Mouse (Mus musculus): Measurements from ENCODE around the gene Muc15.

Muc15 gene

DNA sequence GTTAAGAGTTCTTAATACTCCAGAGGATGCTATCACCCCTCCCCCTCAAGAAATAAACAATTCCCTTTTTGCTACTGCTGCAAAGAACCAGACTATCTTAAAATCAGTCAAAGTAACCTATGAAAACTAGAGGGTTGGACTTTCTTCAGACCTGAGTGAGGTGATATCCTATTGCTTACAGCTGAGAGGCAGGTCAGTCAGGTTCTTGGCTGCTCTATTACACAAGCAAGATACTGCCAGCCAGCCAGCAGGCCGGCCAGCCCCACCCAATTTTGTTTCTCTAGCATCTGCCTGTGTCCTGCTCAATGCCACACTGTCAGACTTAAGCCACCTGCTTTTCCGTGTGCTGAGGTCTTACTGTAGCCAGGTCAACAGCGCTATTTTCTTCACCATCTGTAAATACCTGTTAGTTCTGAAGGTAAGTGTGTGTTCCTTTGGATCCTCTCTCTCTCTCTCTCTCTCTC lies at the start of gene Muc15:
Gene Muc15 (plus strand): TSS at position 51 of the 464 bp plus-strand sequence.
- no peak for DNase-seq (ENCODE audit: low read depth, low spot score)

DNA sequence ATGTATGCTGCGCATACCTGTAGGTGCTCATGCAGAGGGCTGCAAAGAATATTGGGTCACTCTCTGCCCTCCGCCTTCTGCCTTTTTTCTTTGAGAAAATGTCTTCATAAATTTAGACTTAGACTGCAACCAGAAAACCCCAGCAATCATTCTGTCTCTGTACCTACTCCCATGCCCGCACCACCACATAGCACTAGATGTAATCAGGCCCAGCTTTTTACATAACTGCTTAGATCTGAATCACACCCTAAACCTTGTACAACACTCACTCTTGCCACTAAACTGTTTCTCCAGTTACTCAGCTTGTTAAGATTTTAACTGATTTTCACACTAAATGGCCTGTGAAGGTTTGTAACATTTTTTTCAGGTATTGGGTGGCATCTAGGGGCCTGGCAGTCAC lies 11.7 kb upstream of the Muc15 start:
- DNase-seq (ENCODE audit: low read depth, low spot score), result no peak

DNA sequence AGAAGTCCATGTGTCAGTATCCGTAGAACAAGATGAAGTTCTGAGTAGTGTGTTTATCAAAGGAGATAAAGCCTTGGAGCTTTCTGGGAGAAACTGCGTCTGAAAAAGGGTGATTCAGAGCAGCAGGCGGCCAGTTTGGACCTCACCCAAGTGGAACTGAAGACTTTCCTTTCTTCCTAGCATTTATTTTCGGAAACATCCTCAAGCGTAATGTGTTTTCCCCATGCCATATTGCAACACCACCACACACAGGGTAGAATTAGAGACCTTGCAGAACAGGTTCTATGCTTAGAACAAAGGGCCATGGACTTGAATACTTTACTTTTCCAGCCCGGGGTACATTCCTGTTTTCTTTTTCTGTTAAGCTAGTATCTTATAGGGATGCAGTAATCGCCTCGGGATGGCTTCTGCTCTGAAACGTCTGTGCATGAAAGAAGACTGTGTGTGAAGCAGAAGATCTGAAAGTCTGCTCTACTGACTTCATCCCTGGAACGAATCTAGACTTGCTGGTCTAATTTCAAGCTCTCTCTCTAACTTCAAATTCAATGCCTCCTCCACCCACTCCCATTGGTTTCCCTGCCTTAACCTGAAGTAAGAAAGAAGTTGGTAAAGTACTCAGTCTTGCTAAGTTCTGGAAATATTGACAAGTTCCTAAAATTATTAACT lies 11.0 kb upstream of the Muc15 start:
- DNase-seq (ENCODE audit: low read depth, low spot score), result no peak

DNA sequence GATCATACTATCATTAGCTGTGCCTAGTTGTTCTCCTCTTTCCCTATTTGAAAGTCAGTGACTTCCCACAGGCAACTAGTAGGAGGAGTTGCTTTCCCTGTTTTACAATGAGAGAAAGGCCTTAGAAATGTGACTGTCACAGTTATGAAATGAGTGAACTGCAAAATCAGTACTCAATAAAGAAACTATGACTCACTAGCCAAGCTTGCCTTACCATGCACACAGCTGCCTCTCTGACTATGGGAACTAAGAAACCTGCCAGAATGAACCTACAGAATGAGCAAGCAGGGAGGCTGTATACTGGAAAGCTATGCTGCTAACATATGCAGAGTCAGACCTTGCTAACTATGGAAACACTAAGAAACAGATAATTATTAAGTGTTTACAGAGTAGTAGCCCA lies 2.1 kb upstream of the Muc15 start:
- DNase-seq (ENCODE audit: low read depth, low spot score), result no peak

DNA sequence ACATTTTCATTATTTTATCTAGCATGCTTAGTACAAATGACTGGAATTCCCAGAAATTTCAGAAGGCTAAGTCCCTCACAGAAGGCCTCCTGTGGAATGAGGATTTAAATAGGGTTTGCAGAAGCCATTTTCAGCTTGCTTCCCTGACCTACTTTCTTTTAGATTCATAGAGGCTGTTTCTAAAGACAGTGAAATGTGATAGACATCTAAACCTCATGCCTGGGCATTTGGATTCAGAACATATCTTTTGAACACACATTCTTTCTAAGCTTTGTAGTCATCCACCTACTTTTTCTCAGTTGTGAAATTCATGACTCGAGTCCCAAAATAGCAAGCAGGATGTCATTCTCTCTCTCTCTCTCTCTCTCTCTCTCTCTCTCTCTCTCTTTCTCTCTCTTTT lies 1.1 kb downstream of the Muc15 start:
- DNase-seq (ENCODE audit: low read depth, low spot score), result no peak

DNA sequence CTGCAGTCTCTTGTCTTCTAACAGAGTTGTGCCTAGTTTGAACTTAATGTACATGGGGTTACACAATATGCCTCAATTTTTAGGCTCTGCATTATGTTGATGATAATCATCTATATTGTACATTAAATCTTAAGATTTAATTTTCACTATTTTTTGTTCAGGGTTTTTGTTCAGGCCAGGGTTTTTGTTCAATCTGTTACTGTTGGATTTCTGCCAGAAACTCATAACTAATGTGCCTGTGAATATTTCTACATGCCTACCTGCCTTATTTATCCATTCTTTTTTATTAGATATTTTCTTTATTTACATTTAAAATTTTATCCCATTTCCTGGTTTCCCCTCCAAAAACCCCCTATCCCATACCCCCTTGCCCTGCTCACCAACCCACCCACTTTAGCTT lies 5.0 kb downstream of the Muc15 start:
- no peak for DNase-seq (ENCODE audit: low read depth, low spot score)

DNA sequence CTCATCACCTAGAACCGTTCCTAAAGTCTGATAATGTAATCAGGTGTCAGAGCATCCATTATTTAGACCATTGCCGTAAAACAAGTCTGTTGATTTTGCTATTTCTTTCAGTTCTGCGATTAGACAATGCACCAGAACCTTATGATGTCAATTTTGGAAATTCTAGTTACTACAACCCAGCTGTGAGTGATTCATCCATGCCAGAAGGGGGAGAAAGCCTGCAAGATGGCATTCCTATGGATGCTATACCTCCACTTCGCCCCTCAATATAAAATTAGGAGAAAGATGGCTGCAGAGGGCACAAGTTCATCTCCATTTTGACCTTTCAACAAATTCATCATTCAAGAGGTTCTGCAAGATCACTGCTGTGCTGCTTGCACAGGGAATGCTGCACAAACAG lies 16.1 kb downstream of the Muc15 start:
- no peak for DNase-seq (ENCODE audit: low read depth, low spot score)

DNA sequence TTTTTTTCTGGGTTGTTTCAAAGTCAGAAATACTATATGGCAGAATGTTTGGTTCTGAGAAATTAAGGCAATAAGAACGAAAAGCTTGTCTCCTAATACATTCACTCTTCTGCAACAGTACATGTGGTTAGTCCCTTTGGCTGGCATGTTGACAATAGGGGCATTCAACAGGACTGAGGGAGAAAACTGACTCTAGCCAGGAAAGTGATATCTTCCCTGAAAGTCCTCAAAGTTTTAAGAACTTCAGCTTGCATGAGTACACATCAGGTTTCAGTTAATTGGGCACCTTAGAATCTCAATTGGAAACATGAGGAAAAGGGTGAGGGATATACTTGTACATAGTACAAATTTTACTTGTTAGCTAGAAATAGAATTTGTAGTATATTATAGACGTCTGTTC lies 16.8 kb downstream of the Muc15 start:
- DNase-seq (ENCODE audit: low read depth, low spot score), result no peak

DNA sequence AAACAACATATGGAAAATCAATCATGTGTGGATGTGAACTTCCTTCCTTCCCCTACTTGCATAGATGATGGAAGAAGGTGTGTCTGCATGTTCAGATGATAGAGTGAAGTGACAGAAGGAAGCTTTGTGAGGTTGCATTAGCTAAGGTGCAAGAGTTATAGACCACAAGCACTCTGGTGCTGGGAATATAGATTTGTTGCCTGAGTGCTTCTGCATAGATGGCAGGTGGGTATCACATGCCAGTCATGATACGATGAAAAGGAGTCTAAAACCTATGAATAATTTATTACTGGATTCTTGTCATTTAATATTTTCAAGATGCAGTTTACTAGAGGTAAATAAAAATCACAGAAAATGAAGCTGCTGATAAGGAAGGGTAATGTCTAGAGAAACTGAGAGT lies 18.6 kb downstream of the Muc15 start:
- DNase-seq (ENCODE audit: low read depth, low spot score), result no peak

DNA sequence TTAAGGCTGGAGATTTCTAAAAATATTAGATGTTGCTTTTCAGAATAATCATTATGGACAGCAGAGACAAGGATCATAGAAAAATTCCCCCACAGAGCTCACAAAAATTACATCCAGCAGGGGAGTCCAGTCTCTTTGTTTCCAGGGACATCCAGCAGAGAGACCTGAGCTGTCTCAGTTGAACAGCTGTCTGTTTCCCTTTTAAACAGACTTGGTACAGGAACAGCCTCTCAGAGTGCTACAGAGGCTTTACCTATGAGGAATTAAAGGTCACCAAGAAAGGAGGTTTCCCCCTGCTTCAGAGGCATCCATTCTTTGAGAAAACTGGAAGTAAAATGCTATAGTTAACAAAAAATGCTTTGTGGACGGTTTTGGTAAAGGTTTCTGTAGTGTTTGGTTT lies 19.4 kb downstream of the Muc15 start:
- no peak for DNase-seq (ENCODE audit: low read depth, low spot score)

DNA sequence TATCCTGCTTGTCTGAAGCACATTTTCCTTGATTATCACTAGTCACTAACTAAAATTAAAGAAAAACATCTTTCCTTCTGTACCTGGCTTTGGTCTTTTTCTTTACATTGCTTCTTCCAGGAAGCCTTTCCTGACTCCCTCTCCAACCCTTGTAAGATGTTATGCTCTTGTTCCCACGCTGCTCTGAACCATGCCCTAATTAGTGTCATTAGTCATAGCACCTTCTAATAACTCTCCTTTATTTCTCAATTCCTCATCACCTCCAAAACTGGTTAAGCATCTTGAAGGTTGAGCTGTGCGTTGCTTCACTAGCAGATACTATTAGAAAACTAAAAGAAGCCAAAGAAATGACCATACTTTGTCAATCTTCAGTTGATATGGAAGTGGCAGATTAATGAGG lies 36.4 kb downstream of the Muc15 start:
- DNase-seq (ENCODE audit: low read depth, low spot score), result no peak

DNA sequence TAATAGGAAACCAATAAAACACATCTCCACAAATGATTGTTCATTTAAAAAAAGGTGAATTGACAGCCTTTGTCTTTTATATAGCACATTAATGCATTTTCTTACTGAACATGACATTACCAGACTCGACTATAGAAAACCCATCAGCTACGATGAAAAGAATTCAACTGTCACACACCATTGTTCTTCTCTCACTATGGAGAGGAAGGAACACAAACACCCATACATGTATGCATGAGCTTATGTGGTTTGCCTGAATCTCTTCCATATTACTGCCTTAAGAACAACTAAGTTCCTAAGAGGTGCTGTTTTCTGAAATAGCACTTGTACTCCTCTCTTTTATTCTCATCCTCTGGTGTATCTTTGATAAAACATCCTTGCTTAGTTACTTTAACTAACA lies 38.3 kb downstream of the Muc15 start:
- DNase-seq (ENCODE audit: low read depth, low spot score), result no peak

DNA sequence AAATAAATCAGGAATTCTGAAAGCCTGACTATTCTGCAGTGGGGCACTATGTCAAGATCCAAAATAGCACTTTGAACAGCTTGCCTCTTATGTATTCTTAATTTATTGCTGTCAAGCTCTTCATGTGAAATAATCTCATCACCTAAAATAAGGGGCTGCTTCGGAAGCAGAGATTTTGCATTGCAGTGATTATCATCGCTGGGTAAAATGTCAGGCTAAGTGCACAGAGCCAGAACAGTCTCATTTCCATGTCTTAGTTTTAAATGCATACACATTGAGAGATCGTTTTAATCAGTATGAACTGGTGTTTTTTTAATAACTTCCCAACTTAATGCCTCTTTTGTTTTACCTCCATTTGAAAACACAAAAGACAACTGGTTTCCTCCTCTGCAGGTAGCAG lies 66.3 kb downstream of the Muc15 start:
- DNase-seq (ENCODE audit: low read depth, low spot score), result no peak

All from retina, postnatal 7 days (tissue).